Mouse (Mus musculus) lung, embryonic 15.5 days (tissue): ENCODE data around the gene Lrrc52. TPM values are rescaled to one million over a fixed set of nuclear protein-coding genes. Genes with fewer than 3 reads are reported as not detected.

Experiments
- ATAC-seq: fragments of 200-750 bp; cut with Nextera tagmentation; 2 replicates; pipeline ENCODE4 v1.8.0; 2017; ENCODE audit warnings: moderate number of reproducible peaks, borderline replicate concordance; ENCODE audit not compliant: low FRiP score, low TSS enrichment; ENCODE audit errors: extremely low read depth
- H3K27ac ChIP-seq: fragments of 300-500 bp; sonication (generic); 2 replicates; pipeline ENCODE4 v1.5.1; 2015; ENCODE audit warnings: moderate library complexity, mild to moderate bottlenecking, inconsistent platforms
- H3K27me3 ChIP-seq: fragments of 300-500 bp; sonication (generic); 2 replicates; pipeline ENCODE4 v1.6.1; 2015; ENCODE audit warnings: inconsistent platforms
- H3K36me3 ChIP-seq: fragments of 300-500 bp; sonication (generic); 2 replicates; pipeline ENCODE4 v1.6.1; 2015; ENCODE audit warnings: inconsistent platforms
- H3K4me1 ChIP-seq: fragments of 300-500 bp; sonication (generic); 2 replicates; pipeline ENCODE4 v1.6.1; 2015; ENCODE audit warnings: inconsistent platforms
- H3K4me2 ChIP-seq: fragments of 300-500 bp; sonication (generic); 2 replicates; pipeline ENCODE4 v1.6.1; 2015; ENCODE audit warnings: inconsistent platforms, mild to moderate bottlenecking, moderate library complexity
- H3K4me3 ChIP-seq: fragments of 300-500 bp; sonication (generic); 2 replicates; pipeline ENCODE4 v1.5.1; 2015; ENCODE audit warnings: mild to moderate bottlenecking, inconsistent platforms
- H3K9ac ChIP-seq: fragments of 300-500 bp; sonication (generic); 2 replicates; pipeline ENCODE4 v1.6.1; 2015; ENCODE audit warnings: inconsistent platforms
- H3K9me3 ChIP-seq: fragments of 300-500 bp; sonication (generic); 2 replicates; pipeline ENCODE4 v1.6.1; 2016; ENCODE audit warnings: inconsistent platforms
- WGBS: fragments of 180-500 bp; shearing (Covaris S2); methylation state at CpG from one replicate; pipeline ENCODE4 v1.1.7; 2015; 5-methylcytosine and 5-hydroxymethylcytosine counted together
- polyA plus RNA-seq: library from polyadenylated mRNA; unstranded; fragments of >200 nt; fragmentation: Nextera tagmentation; extraction: Ambion mirVana; gene quantifications from 2 replicates; pipeline ENCODE4 v1.2.1, GENCODE M21; 2015

Gene Lrrc52
- polyA plus RNA-seq: 0.33 and 0.42 TPM in 2 replicates

DNA sequence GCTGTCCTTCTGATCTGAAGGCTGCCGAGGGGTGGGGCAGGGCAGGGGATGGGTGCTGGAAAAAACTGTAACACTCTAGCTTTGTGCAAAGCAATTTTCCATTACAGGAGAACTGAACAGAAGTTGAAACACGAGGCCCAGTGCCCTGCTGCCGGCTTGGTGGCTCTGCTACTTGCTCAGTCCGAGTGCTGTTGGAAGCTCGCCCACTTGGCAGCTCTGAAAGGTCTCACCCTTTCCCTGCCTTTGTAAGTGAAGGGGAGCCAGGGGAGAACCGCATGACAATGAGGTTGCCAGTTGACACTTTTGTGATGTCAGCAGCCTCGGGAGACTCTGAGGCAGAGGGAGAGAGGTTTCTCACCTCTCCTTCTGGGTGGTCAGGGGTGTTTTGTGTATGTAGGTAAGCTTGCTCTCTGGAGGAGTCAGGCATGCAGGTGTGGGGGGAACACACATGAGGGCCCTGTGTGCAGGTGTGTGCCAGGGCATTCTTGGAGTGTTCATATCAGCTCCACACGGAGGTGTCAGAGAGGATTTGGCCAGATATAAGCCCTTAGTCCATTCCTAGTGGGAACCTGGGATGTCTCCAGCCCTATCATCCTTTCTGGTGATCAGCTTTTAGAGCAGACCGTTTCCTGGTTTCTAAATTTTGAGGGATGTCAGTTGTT lies at the start of gene Lrrc52:
Gene Lrrc52, minus strand, starts transcription at position 16 of the 662 bp plus-strand sequence.
- 0 out of 2 replicates have a peak, but pooled peaks have one; percentile 40 for ATAC-seq
- H3K27ac ChIP-seq: no peak within 1 kb of the TSS
- H3K36me3 ChIP-seq: no peaks in the 10 kb centered on the region
- H3K4me2 ChIP-seq: no peak within 1 kb of the TSS
- WGBS: 16% methylated on average over 9 of the region's 9 CpGs
- H3K27me3 ChIP-seq: no peaks in the 10 kb centered on the region
- H3K9me3 ChIP-seq: no peaks in the 10 kb centered on the region
- H3K4me1 ChIP-seq: peaks cover 12% of the 10 kb centered on the region
- H3K4me3 ChIP-seq: no peak within 1 kb of the TSS
- H3K9ac ChIP-seq: no peak within 1 kb of the TSS

DNA sequence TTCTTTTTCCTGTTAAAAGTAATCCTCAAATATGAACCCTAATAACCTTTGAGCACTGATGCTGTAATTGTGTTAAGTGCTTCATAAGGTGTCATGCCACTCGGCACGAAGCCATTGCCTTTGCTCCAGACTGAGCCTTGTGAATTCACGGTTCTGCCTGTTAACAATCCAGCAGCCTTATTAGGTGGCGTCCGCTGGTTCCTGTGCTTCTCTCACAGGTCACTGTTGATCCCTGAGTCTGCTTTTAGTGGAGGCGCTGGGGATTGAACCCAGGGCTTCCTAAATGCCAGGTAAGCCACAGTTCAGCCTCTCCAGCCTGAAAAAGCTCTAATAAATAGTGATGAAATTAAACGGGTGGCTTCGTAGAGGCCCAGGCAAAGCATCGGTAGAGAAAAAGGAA lies 45.0 kb upstream of the Lrrc52 start:
- Histone ChIP-seq H3K36me3 (no peaks in the 10 kb centered on the region), H3K9me3 (no peaks in the 10 kb centered on the region), H3K9ac (no peak overlapping the region), H3K4me2 (no peak overlapping the region), H3K4me3 (no peak overlapping the region), H3K27ac (no peak overlapping the region), H3K4me1 (no peaks in the 10 kb centered on the region), H3K27me3 (no peaks in the 10 kb centered on the region)
- ATAC-seq: no peak
- 79% methylated on average over 9 of the region's 9 CpGs for WGBS

DNA sequence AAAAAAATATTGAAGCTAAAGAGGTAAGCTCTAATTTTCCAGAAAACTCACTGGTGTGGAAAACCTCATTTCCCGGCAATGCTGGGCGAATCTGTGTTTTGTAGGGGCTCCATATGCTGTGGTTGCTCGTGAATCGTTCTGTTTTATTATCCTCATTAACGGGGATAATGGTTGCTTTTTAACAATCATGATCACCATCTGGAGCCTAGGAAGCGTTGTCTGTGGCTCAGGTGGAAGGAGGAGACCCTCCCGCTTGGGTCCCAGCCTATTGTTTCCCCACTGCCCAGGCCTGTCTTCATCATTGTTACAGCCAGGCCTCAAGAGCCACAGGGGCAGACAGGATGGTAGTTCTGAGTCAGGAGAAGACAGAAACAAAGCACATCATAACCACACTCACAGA lies 39.5 kb upstream of the Lrrc52 start:
- no peaks in the 10 kb centered on the region for H3K36me3 ChIP-seq
- H3K4me1 ChIP-seq: no peaks in the 10 kb centered on the region
- no peaks in the 10 kb centered on the region for H3K27me3 ChIP-seq
- no peak overlapping the region for H3K27ac ChIP-seq
- H3K4me3 ChIP-seq: no peak overlapping the region
- no peaks in the 10 kb centered on the region for H3K9me3 ChIP-seq
- H3K9ac ChIP-seq: no peak overlapping the region
- 81% methylated on average over 7 of the region's 7 CpGs for WGBS
- no peak overlapping the region for H3K4me2 ChIP-seq
- no peak for ATAC-seq

DNA sequence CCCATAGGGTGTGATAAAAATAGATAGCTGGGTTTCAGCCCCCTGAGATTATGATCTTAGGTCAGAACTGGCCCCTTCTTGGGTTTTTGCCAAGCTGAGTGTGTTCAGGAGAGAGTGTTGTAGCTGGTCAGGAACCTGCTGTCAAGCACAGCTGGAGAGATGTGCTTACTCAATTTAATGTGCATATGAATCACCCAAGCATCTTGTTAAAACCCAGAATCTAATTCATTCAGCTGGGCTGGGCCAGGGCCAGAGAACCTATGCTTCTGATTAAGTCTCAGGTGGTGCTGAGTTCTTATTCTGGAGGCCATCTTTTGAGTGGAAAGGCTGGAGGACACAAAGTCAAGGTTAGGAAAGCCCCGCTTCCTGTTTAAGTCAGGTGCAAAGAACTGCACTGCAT lies 38.8 kb upstream of the Lrrc52 start:
- H3K36me3 ChIP-seq: no peaks in the 10 kb centered on the region
- H3K4me3 ChIP-seq: no peak overlapping the region
- H3K4me1 ChIP-seq: no peaks in the 10 kb centered on the region
- H3K4me2 ChIP-seq: no peak overlapping the region
- H3K27ac ChIP-seq: no peak overlapping the region
- no peaks in the 10 kb centered on the region for H3K9me3 ChIP-seq
- ATAC-seq: no peak
- no peaks in the 10 kb centered on the region for H3K27me3 ChIP-seq
- 91% methylated on average over 1 of the region's 1 CpGs for WGBS
- H3K9ac ChIP-seq: no peak overlapping the region

DNA sequence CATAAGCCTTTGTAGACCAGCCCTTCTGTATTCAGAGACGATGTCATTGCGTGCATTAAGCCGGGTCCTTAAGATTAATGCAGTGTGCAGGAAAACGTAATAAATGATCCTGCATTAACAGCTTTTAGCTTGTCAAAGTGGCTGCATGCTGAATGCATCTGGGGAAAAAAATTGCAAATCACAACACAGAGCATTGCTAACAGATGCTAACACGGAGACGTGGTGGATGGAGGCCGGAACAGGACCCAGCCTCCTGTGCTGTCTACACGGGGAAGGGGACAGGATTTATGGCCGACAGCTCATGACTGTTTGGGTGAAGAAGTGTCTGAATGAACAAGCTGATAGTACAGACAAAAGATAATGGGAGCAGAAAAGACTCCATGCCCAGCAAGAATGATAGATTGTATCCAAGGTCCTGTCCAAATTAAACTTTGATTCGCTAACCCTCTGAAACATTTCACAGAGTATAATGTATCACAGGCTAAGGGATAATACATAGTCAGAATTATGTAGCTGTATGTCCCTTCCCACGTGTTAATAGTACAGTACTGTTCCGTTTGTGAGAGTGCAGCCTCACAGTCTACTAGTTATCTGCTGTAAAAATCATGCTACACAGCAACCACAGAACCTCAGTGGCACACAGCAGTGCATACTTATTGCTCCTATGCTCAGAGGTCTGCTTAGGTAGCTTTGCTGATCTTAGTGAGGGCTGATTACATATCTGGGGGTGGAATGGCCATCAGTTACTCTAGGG lies 32.7 kb upstream of the Lrrc52 start:
- no peak overlapping the region for H3K4me2 ChIP-seq
- WGBS: 47% methylated on average over 12 of the region's 12 CpGs
- no peak overlapping the region for H3K27ac ChIP-seq
- H3K4me1 ChIP-seq: no peaks in the 10 kb centered on the region
- no peaks in the 10 kb centered on the region for H3K27me3 ChIP-seq
- H3K9ac ChIP-seq: no peak overlapping the region
- H3K4me3 ChIP-seq: no peak overlapping the region
- ATAC-seq: no peak
- H3K9me3 ChIP-seq: no peaks in the 10 kb centered on the region
- no peaks in the 10 kb centered on the region for H3K36me3 ChIP-seq

DNA sequence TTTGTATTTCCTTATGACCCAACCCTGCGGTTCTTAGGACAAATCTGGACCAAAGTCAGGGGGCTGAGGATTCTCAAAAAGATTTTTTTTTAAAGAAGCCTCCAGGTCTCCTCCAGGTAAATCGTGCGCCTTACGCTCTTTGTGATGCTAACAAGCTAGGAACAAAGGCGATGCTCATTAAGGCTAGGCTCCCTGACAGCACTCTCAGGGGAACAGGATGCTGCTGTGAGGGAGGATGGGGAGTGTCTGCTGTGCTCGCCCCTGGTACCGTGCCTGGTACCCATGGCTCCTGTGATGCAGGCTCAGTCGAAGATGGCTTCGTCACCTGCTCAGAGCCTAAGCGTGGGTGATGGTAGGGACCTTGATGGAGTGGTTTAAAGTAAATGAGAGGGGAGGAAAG lies 31.4 kb upstream of the Lrrc52 start:
- Histone ChIP-seq H3K4me1 (no peaks in the 10 kb centered on the region), H3K4me3 (no peak overlapping the region)

DNA sequence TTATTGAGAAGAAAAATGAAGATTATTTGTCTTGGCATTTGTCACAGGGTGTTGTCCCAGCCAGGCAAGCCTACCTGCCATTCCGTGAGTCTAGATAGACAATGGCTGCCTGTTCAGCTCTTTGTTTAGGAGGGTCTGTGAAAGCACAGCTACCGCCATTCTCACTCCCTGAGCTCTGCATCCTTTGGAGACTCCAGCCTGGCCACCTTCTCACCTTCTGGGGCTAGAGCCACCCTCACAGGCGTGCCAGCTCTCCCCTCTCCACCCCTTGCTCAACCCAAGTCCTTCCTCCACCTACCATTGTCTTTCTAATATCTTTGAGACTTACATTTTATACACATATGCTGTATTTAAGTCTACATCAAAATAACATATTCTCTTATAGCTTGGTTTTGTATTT lies 31.0 kb upstream of the Lrrc52 start:
- ATAC-seq: no peak
- Histone ChIP-seq H3K9me3 (no peaks in the 10 kb centered on the region), H3K9ac (no peak overlapping the region), H3K4me1 (no peaks in the 10 kb centered on the region), H3K27me3 (no peaks in the 10 kb centered on the region), H3K27ac (no peak overlapping the region), H3K36me3 (no peaks in the 10 kb centered on the region), H3K4me2 (no peak overlapping the region), H3K4me3 (no peak overlapping the region)
- 44% methylated on average over 3 of the region's 3 CpGs for WGBS

More for the DNA sequence above, 31.4 kb upstream of the Lrrc52 start:
- no peak for ATAC-seq
- no peak overlapping the region for H3K4me2 ChIP-seq
- no peak overlapping the region for H3K27ac ChIP-seq
- no peaks in the 10 kb centered on the region for H3K27me3 ChIP-seq
- H3K9me3 ChIP-seq: no peaks in the 10 kb centered on the region
- H3K9ac ChIP-seq: no peak overlapping the region
- H3K36me3 ChIP-seq: no peaks in the 10 kb centered on the region
- 49% methylated on average over 10 of the region's 10 CpGs for WGBS

DNA sequence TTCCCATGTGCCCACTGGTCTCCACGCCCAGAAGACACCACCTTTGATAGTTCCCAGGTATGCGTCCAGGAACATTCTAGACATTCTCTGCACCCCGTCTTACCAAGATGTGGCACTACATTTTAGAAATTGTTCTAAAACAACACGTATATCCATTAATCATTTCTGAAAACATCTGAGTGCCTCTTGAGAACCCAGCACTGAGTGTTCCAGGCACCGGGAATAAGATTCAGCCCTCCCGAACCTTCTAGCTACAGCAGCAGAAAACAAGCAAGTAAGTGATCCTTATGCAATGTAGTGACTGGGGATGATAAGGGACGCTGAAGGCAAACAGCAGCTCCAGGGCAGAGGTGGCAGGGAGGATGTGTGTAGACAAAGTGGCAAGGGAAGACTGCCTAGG lies 24.9 kb upstream of the Lrrc52 start:
- Histone ChIP-seq H3K27ac (no peak overlapping the region), H3K27me3 (no peaks in the 10 kb centered on the region), H3K9me3 (no peaks in the 10 kb centered on the region), H3K9ac (no peak overlapping the region), H3K4me2 (no peak overlapping the region), H3K36me3 (no peaks in the 10 kb centered on the region), H3K4me3 (no peak overlapping the region), H3K4me1 (no peaks in the 10 kb centered on the region)
- no peak for ATAC-seq
- 49% methylated on average over 7 of the region's 7 CpGs for WGBS

DNA sequence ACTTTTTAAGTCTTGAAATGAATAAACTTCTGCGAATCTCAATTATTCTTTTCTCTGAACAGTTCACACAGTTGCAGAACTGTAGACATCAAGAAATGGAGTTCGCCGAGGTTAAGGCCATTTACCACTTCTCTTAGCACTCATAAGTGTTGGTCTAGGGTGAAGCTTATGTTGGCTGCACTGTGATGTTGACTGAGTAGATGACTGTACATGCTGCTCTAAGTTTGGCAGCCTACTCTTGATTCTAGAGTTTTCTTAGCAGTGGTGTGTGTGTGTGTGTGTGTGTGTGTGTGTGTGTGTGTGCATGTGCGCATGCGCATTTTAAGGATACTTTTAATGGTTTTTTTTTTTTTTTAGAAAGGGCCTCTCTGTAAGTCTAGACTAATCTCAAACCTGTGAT lies 21.4 kb upstream of the Lrrc52 start:
- 61% methylated on average over 5 of the region's 5 CpGs for WGBS

DNA sequence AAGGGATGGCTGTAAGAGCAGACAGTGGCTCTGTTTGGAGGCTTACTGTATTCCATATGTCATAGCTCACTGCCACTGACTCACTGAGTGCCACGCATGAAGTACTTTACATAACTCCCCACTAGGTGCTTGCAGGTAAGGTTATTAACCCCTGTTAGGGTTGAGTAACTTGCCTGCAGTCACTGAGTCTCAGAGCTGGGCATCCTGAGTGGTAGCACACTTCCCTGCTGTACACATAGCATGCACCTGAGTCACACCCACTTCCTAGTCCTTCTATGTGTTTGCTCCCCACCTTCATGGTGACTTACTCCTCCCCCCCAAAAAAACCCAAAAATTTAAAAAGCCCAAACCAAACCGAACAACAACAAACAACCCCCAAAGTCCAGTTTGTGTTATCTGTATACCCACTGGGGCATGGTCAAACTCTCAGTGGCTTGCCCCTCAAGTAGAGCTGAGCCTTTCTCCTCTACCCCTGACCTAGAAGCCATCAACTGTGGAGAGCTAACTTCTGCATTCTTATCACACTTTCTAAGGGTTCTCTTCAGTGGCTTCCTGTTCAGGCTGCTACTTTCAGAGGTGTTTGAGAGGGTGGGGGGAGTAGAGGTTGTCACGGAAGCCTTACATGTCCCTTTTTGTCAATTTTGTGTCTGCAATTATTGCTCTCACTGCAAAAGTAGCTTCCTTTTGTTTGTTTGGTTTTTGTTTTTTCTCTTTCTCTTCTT lies 20.5 kb upstream of the Lrrc52 start:
- Histone ChIP-seq H3K27me3 (no peaks in the 10 kb centered on the region), H3K4me3 (no peak overlapping the region), H3K4me2 (no peak overlapping the region), H3K27ac (no peak overlapping the region), H3K9ac (no peak overlapping the region), H3K4me1 (no peaks in the 10 kb centered on the region), H3K36me3 (no peaks in the 10 kb centered on the region), H3K9me3 (no peaks in the 10 kb centered on the region)
- WGBS: 49% methylated on average over 3 of the region's 3 CpGs
- ATAC-seq: no peak; the same call in 1 of the 2 replicates

More for the DNA sequence above, 21.4 kb upstream of the Lrrc52 start:
- H3K4me1 ChIP-seq: no peaks in the 10 kb centered on the region
- H3K4me2 ChIP-seq: no peak overlapping the region
- no peaks in the 10 kb centered on the region for H3K27me3 ChIP-seq
- ATAC-seq: no peak
- no peak overlapping the region for H3K4me3 ChIP-seq
- H3K9me3 ChIP-seq: no peaks in the 10 kb centered on the region
- H3K9ac ChIP-seq: no peak overlapping the region
- H3K27ac ChIP-seq: no peak overlapping the region
- H3K36me3 ChIP-seq: no peaks in the 10 kb centered on the region

DNA sequence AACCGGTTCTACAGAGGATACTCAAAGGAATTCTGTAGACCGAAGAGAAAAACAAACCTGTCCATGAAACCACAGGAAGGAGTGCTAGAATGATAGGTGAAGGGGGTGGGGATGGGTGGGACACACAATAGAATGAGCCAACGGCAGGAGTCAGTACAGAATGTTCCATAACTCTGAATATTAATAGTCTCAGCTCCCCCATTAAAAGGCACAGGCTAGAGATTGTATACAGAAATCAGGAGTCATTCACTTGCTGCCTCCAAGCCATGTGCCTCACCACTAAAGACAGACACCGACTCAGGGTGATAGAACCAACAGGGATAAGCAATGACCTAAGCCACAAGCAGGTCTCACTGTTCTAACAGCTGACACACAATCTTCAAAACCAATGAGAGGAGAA lies 16.3 kb upstream of the Lrrc52 start:
- H3K27me3 ChIP-seq: no peaks in the 10 kb centered on the region
- H3K9me3 ChIP-seq: no peaks in the 10 kb centered on the region
- H3K27ac ChIP-seq: no peak overlapping the region
- H3K4me3 ChIP-seq: no peak overlapping the region
- WGBS: 70% methylated on average over 4 of the region's 4 CpGs
- H3K4me1 ChIP-seq: no peaks in the 10 kb centered on the region
- H3K9ac ChIP-seq: no peak overlapping the region
- H3K36me3 ChIP-seq: no peaks in the 10 kb centered on the region
- ATAC-seq: no peak
- H3K4me2 ChIP-seq: no peak overlapping the region

DNA sequence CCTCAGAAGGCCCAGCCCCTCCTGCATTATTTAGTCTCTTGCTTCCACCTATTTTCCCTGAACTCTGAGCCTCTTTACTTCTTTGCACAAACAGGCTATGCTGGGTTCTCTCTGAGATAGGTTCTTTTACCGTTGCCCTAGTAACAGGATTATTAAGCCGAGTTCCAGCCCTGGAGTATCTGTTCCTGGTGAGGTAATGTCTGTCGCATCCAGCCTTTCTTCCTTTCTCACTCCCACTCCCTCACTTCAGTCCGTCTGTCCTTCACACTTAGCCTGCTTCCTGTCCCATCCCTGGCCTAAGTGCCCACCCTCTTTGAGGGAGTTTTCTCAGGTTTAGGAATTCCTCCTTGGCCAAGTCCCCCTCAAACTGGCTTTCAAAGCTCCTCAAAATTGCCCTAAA lies 7.0 kb upstream of the Lrrc52 start:
- H3K9me3 ChIP-seq: no peaks in the 10 kb centered on the region
- no peak for ATAC-seq
- no peak overlapping the region for H3K4me3 ChIP-seq
- H3K4me1 ChIP-seq: peaks cover 7% of the 10 kb centered on the region; the same call in 1 of the 2 replicates
- H3K4me2 ChIP-seq: no peak overlapping the region
- 27% methylated on average over 4 of the region's 4 CpGs for WGBS
- no peaks in the 10 kb centered on the region for H3K36me3 ChIP-seq
- no peak overlapping the region for H3K9ac ChIP-seq
- no peaks in the 10 kb centered on the region for H3K27me3 ChIP-seq
- no peak overlapping the region for H3K27ac ChIP-seq
